ENCODE assay signal across 17 mouse cellular contexts in the genomic region with DNA sequence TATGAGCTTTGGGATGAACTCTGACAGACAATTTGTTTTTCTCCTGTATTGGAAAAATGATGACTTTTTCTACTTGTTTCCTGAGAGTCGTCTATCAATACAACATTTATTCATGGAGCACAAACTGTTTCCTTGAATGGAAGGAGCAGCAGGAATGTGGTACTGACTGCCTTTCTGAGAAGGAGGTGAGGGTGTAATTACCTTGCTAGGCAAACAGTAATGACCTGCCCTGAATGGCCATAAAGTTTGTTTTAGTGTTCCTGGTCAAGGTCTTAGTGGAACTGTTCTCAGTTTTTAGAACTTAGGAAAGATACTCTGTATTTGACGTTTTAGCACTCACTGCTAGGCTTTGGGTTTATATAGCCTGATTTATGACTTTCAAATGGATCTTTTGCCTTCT.
"Had no signal": no experiment of that assay in that cellular context is flagged by ENCODE, and none has a peak within 500 bp of the region (broad histone marks: within the 10 kb centered on the region; RNA-seq: fewer than 3 reads in every experiment).

No protein-coding gene starts in this region.

- H3K27ac ChIP-seq: neural tube, embryonic 12.5 days; neural tube, embryonic 13.5 days; neural tube, embryonic 15.5 days; stomach, embryonic 15.5 days; stomach, postnatal 0 days had no signal

- DNase-seq: retina, postnatal 1 day; right cerebral cortex, adult 18-20 months; right cerebral cortex, postnatal 14 days; right cerebral cortex, postnatal 25 days; right cerebral cortex, postnatal 4 days; spleen, adult 18-20 months; thymus, adult 18-20 months; thymus, adult 2 months; thymus, postnatal 14 days; thymus, postnatal 25 days; thymus, postnatal 36 days; thymus, postnatal 4 days had no signal

- H3K36me3 ChIP-seq: neural tube, embryonic 12.5 days; neural tube, embryonic 13.5 days; neural tube, embryonic 15.5 days; stomach, embryonic 15.5 days had no signal

- H3K27me3 ChIP-seq: neural tube, embryonic 12.5 days; neural tube, embryonic 13.5 days; neural tube, embryonic 15.5 days; stomach, embryonic 15.5 days had no signal

- H3K4me2 ChIP-seq: neural tube, embryonic 12.5 days; neural tube, embryonic 13.5 days; neural tube, embryonic 15.5 days; stomach, embryonic 15.5 days had no signal

- H3K9ac ChIP-seq: neural tube, embryonic 12.5 days; neural tube, embryonic 13.5 days; neural tube, embryonic 15.5 days; stomach, embryonic 15.5 days had no signal

- H3K4me1 ChIP-seq: neural tube, embryonic 12.5 days; neural tube, embryonic 13.5 days; neural tube, embryonic 15.5 days; stomach, embryonic 15.5 days had no signal

- H3K9me3 ChIP-seq: neural tube, embryonic 12.5 days; neural tube, embryonic 13.5 days; neural tube, embryonic 15.5 days; stomach, embryonic 15.5 days had no signal

- H3K4me3 ChIP-seq: neural tube, embryonic 12.5 days; neural tube, embryonic 13.5 days; neural tube, embryonic 15.5 days; stomach, embryonic 15.5 days had no signal
